ENCODE assay signal across 8 mouse cellular contexts in the genomic region with DNA sequence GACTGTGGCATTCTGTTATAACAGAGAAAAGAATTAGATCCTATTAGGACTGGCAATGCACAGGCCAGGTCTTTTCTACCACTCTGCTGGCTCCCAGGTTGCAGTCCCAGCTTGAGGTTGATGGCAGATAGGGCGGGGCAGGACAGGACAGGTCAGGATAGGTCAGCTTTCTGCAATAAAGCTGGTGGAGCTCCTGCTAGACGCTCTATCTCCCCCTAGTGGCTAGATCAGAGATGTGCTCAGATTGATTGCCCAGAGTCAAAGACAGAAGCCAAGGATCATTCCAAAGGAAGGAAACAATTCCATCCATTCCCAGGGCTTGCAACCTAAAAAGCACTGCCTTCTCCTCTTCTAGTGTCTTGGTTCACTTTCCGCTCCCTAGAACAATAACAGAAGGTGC. TPM values are rescaled to one million over a fixed set of nuclear protein-coding genes. Genes with fewer than 3 reads are reported as not detected.
DNase-seq lines count a peak whose midpoint lies in the region; ATAC-seq lines count a peak whose summit lies in the region.

No protein-coding gene starts in this region.

- DNase-seq in gastrocnemius, postnatal 10 days: peak; percentile 12
- no peak for DNase-seq in gastrocnemius, postnatal 36 days
- DNase-seq in 3134 (ENCODE audit: extremely low read depth, insufficient read length, low spot score): peak; percentile 16
- DNase-seq in Muller cell, postnatal 12 days (ENCODE audit: inconsistent ontology term): peak; percentile 24
- peak; percentile 14 for DNase-seq in kidney, adult 18-20 months
- peak; percentile 36 for DNase-seq in lung, postnatal 36 days
- no peak for DNase-seq in T-cell, adult 2 months (ENCODE audit: low spot score)

- intact Hi-C loops in gastrocnemius, postnatal 36 days (cut with DNase I): loop anchor here (5.0 kb wide), 1 partner anchor 218 kb away; no protein-coding TSS in a partner anchor

- peak; percentile 88 for ATAC-seq in common myeloid progenitor, adult 5-6 weeks (replicated peaks; ENCODE audit: low read depth, poor library complexity, severe bottlenecking)

RNA-seq across cellular contexts. Expression of a gene that starts 57.8 kb away (rescaled TPM):
- total RNA-seq in gastrocnemius, postnatal 10 days (2021): not detected
- not detected for total RNA-seq in gastrocnemius, postnatal 36 days (2021)
- not detected in 2 replicates for total RNA-seq in common myeloid progenitor, adult 5-6 weeks (2017)

Comparison
In these comparisons a context has a peak if more than half of its experiments do, and no peak if none do; other contexts are left out.
1. DNase-seq: peak in gastrocnemius, postnatal 10 days (single experiment), 3134 (single experiment), Muller cell, postnatal 12 days (single experiment), kidney, adult 18-20 months (single experiment) and lung, postnatal 36 days (single experiment); none in gastrocnemius, postnatal 36 days (0 of 2) and T-cell, adult 2 months (single experiment).